Mouse (Mus musculus) C2C12 (cell line): Measurements from ENCODE around the gene Ctsc. TPM values are rescaled to one million over a fixed set of nuclear protein-coding genes. Genes with fewer than 3 reads are reported as not detected.

ENCODE experiments used
- H3K27me3 ChIP-seq: one replicate; pipeline ENCODE4 v1.6.1; 2011; ENCODE audit not compliant: control insufficient read depth, insufficient read depth, insufficient read length
- H3K36me3 ChIP-seq: one replicate; pipeline ENCODE4 v1.6.1; 2011; ENCODE audit not compliant: control insufficient read depth, insufficient read depth
- H3K4me3 ChIP-seq: one replicate; pipeline ENCODE4 v1.5.1; 2011; ENCODE audit warnings: mild to moderate bottlenecking, control low read depth; ENCODE audit not compliant: poor library complexity, insufficient read depth, severe bottlenecking
- H3K79me2 ChIP-seq: one replicate; pipeline ENCODE4 v1.6.1; 2011; ENCODE audit not compliant: control insufficient read depth, insufficient read depth
- H3K79me3 ChIP-seq: one replicate; pipeline ENCODE4 v1.6.1; 2011; ENCODE audit warnings: low read depth, control low read depth
- H3ac ChIP-seq: one replicate; pipeline ENCODE3; 2011; ENCODE audit warnings: low read depth; ENCODE audit not compliant: control insufficient read depth, insufficient read length
- CEBPB ChIP-seq: IDR thresholded peaks from one replicate; pipeline ENCODE4 v1.6.1; 2011; ENCODE audit warnings: low read depth, mild to moderate bottlenecking, control low read depth, moderate library complexity
- CTCF ChIP-seq: IDR thresholded peaks from one replicate; pipeline ENCODE4 v1.5.1; 2011; ENCODE audit not compliant: control insufficient read depth, insufficient read depth, insufficient read length
- FOSL1 ChIP-seq: IDR thresholded peaks from one replicate; pipeline ENCODE4 v1.8.0; 2011; ENCODE audit warnings: mild to moderate bottlenecking, low read length; ENCODE audit not compliant: poor library complexity, insufficient read depth, severe bottlenecking
- MAX ChIP-seq: IDR thresholded peaks from one replicate; pipeline ENCODE4 v1.6.1; 2011; ENCODE audit warnings: mild to moderate bottlenecking, control low read depth
- MYOD1 ChIP-seq: IDR thresholded peaks from one replicate; pipeline ENCODE4 v1.6.1; 2011; ENCODE audit warnings: low read depth; ENCODE audit not compliant: control insufficient read depth, insufficient read length
- MYOG ChIP-seq: IDR thresholded peaks from one replicate; pipeline ENCODE4 v1.6.1; 2011; ENCODE audit not compliant: control insufficient read depth, insufficient read length; ENCODE audit errors: extremely low read depth
- USF1 ChIP-seq: IDR thresholded peaks from one replicate; pipeline ENCODE4 v1.6.1; 2011; ENCODE audit warnings: low read depth, mild to moderate bottlenecking, control low read depth, moderate library complexity
- polyA plus RNA-seq: library from polyadenylated mRNA; unstranded; fragments of >200 nt; fragmentation: generic; extraction: Trizol; gene quantifications from one replicate; pipeline ENCODE4 v1.2.1, GENCODE M21; 2012; ENCODE audit warnings: missing spikeins

Gene Ctsc
- polyA plus RNA-seq, 1 experiment, result 0.44 TPM

DNA sequence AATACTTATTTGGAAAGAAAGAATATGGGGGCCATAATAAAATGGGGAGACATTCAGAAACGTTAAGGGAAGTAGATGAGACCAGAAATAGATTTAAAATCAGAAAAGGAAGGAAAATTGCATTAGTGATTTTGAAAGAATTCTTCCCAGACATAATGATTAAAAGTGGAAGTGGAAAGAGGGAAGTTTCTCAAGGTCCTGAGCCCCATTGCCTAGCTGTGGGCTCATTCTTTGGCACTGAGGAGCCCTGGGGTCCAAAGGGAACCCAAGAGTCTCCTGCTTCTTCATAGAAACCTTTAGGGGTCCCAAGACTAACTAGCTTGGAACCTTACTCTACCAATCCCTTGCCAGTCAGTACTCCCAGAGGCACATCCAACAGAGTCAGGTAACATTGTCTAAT lies 26.4 kb upstream of the Ctsc start:
- H3K79me3 ChIP-seq, result no peaks in the 10 kb centered on the region
- no peaks in the 10 kb centered on the region for H3K79me2 ChIP-seq
- H3K4me3 ChIP-seq, result no peak overlapping the region
- no peaks in the 10 kb centered on the region for H3K36me3 ChIP-seq
- no peak overlapping the region for H3ac ChIP-seq
- H3K27me3 ChIP-seq, result no peaks in the 10 kb centered on the region
- no peak for TF ChIP-seq MYOD1
- no peak for TF ChIP-seq CTCF
- TF ChIP-seq CEBPB, result no peak

DNA sequence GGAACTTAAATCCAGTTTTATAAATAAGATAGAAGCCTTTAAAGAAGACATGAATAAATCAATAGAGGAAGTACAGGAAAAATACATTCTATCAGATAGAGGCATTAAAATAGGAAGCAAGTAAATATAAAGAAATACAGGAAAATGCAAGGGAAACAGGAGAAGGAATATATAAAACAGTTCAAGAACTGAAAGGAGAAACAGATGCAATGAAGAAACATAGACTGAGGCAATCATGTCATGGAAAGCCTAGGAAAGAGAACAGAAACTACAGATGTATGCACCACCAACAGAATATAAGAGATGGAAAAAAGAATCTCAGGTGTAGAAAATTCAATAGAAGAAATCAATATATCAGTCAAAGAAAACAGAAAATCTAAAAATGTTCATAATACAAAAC lies 25.8 kb upstream of the Ctsc start:
- H3K36me3 ChIP-seq, result no peaks in the 10 kb centered on the region
- H3K79me3 ChIP-seq, result no peaks in the 10 kb centered on the region
- no peak overlapping the region for H3K4me3 ChIP-seq
- no peaks in the 10 kb centered on the region for H3K79me2 ChIP-seq
- TF ChIP-seq MYOD1 (no peak), CTCF (no peak), MAX (no peak), FOSL1 (no peak)
- H3ac ChIP-seq, result no peak overlapping the region
- H3K27me3 ChIP-seq, result no peaks in the 10 kb centered on the region

DNA sequence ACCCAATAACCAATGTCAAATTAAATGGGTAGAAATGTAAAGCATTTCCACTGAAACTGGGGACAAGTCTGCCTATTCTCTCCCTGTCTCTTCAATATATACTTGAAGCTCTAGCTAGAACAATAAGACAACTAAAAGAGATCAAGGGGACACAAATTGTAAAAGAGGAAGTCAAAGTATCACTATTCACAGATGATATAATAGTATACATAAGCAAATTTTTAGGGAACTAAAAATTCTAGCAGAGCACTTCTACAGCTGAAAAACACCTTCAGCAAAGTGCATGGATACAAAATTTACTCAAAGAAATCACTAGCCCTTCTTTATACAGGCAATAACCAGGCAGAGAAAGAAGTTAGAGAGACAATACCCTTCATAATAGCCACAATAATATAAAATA lies 23.0 kb upstream of the Ctsc start:
- Histone ChIP-seq H3K4me3 (no peak overlapping the region), H3K36me3 (no peaks in the 10 kb centered on the region), H3K27me3 (no peaks in the 10 kb centered on the region), H3ac (no peak overlapping the region), H3K79me3 (no peaks in the 10 kb centered on the region), H3K79me2 (no peaks in the 10 kb centered on the region)
- TF ChIP-seq CEBPB, result no peak
- TF ChIP-seq USF1, result no peak
- no peak for TF ChIP-seq MYOG
- no peak for TF ChIP-seq CTCF
- no peak for TF ChIP-seq MAX
- TF ChIP-seq FOSL1, result no peak
- TF ChIP-seq MYOD1, result no peak

DNA sequence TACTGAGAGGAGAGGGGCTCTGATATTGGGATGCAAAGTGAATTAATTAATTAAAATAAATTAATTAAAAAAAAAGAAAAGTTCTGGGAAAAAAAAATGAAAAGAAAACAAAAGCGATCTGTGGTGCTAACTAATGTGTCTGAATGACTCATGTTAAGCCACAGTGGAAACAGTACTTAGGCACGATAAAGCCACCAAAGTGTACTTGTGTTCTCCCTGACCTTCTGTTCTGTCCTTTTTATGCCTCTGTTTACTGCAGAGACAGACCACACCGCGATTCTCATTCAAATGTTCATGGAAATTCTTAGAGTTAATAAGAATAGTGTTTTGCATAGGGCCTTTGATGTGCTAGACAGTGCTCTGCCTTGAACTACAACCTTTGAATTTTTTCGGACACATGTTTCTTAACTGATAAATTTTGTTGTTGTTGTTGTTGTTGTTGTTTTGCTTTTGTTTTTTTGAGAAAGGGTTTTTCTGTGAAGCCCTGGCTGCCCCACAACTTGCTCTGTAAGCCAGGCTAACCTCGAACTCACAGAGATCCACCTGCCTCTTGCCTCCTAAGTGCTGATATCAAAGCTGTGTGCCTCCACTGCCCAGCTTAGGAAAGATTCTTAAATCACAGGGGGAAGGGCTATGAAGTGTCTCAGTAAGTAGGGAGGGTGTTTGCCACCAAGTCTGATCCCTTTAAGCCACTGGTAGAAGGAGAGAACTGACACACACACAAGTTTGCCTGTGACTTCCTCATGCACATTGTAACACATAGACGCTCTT lies 18.5 kb upstream of the Ctsc start:
- Histone ChIP-seq H3ac (no peak overlapping the region), H3K79me2 (no peaks in the 10 kb centered on the region), H3K4me3 (no peak overlapping the region), H3K36me3 (no peaks in the 10 kb centered on the region), H3K27me3 (no peaks in the 10 kb centered on the region), H3K79me3 (no peaks in the 10 kb centered on the region)
- no peak for TF ChIP-seq CTCF
- no peak for TF ChIP-seq FOSL1
- TF ChIP-seq MAX, result no peak
- no peak for TF ChIP-seq MYOD1
- TF ChIP-seq USF1, result no peak
- TF ChIP-seq MYOG, result no peak
- no peak for TF ChIP-seq CEBPB

DNA sequence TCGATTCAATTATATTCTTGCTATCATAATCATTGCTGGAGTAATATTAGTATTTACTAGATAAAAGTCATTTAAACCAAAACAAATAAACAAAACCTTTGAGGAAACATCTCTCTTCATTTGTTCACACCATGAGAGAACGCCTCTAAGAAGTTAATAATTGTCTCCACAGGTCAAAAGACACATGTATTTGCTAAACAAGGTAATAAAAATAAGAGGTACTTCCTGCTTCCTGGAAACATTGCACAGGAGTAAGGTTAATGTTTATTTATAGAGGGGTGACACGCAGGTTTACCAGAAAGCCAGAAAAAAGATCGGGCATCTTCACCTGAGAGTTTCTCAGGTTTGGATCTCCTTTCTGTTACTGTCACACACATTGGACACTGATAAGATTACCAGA lies 16.1 kb upstream of the Ctsc start:
- TF ChIP-seq CTCF (no peak), FOSL1 (no peak)
- Histone ChIP-seq H3K36me3 (no peaks in the 10 kb centered on the region), H3K27me3 (no peaks in the 10 kb centered on the region), H3K79me3 (no peaks in the 10 kb centered on the region), H3ac (no peak overlapping the region), H3K79me2 (no peaks in the 10 kb centered on the region), H3K4me3 (no peak overlapping the region)

GRCm38 (mm10) chr7:88264861-88265260 lies 13.0 kb upstream of the Ctsc start:
- Histone ChIP-seq H3K79me3 (no peaks in the 10 kb centered on the region), H3K79me2 (no peaks in the 10 kb centered on the region), H3K36me3 (no peaks in the 10 kb centered on the region), H3ac (no peak overlapping the region), H3K27me3 (no peaks in the 10 kb centered on the region), H3K4me3 (no peak overlapping the region)
- no peak for TF ChIP-seq MAX
- TF ChIP-seq CEBPB, result no peak
- no peak for TF ChIP-seq FOSL1
- no peak for TF ChIP-seq USF1
- TF ChIP-seq CTCF, result no peak
- no peak for TF ChIP-seq MYOD1
- no peak for TF ChIP-seq MYOG
